18 mouse cellular contexts compared by ENCODE assay signal in genomic region chrX:77190863-77191262, GRCm38 (mm10).
DNase-seq lines count a peak whose midpoint lies in the region; ATAC-seq and TF ChIP-seq lines count a peak whose summit lies in the region.
"Had no signal": no experiment of that assay in that cellular context is flagged by ENCODE, and none has a peak within 500 bp of the region (broad histone marks: within the 10 kb centered on the region; RNA-seq: fewer than 3 reads in every experiment).

No protein-coding gene starts in this region.

- WGBS in heart, adult 2 months: 60% methylated on average over 1 of the region's 1 CpGs
- 54% methylated on average over 1 of the region's 1 CpGs for WGBS in liver, embryonic 12.5 days (ENCODE audit: insufficient replicate concordance)

- no peak for TF ChIP-seq EP300 in heart, adult 2 months (IDR thresholded peaks at IDR 0.05; ENCODE audit: insufficient read depth, low read depth, low read length)

- H3K4me1 ChIP-seq in heart, adult 2 months (ENCODE audit: control insufficient read depth, insufficient read depth, low read length): no peaks in the 10 kb centered on the region
- H3K4me1 ChIP-seq in liver, embryonic 12.5 days: no peaks in the 10 kb centered on the region
- H3K4me1 ChIP-seq: embryonic facial prominence, embryonic 13.5 days; heart, embryonic 15.5 days; hindbrain, embryonic 10.5 days; kidney, embryonic 15.5 days; midbrain, embryonic 15.5 days; stomach, embryonic 15.5 days had no signal

- H3K9me3 ChIP-seq in liver, embryonic 12.5 days (replicated peaks): no peaks in the 10 kb centered on the region
- H3K9me3 ChIP-seq: embryonic facial prominence, embryonic 13.5 days; heart, embryonic 15.5 days; hindbrain, embryonic 10.5 days; kidney, embryonic 15.5 days; midbrain, embryonic 15.5 days; stomach, embryonic 15.5 days had no signal

- intact Hi-C loops in heart, adult 2 months (cut with DNase I): no loop called here

- no peaks in the 10 kb centered on the region for H3K79me2 ChIP-seq in heart, adult 2 months (replicated peaks; ENCODE audit: control insufficient read depth, insufficient read depth, low read length)

- H3K9ac ChIP-seq in heart, adult 2 months (ENCODE audit: low read depth, low read length): no peak overlapping the region
- no peak overlapping the region for H3K9ac ChIP-seq in liver, embryonic 12.5 days
- H3K9ac ChIP-seq: embryonic facial prominence, embryonic 13.5 days; heart, embryonic 15.5 days; kidney, embryonic 15.5 days; lung, embryonic 14.5 days; midbrain, embryonic 15.5 days; stomach, embryonic 15.5 days had no signal

- TF ChIP-seq POLR2A in heart, adult 2 months (IDR thresholded peaks at IDR 0.05; ENCODE audit: insufficient read depth, low read depth, low read length): no peak

- no peak for TF ChIP-seq CTCF in heart, adult 2 months (IDR thresholded peaks at IDR 0.05)

- ATAC-seq in liver, embryonic 12.5 days: no peak
- ATAC-seq: midbrain, embryonic 15.5 days had no signal

- no peak overlapping the region for H3K4me3 ChIP-seq in heart, adult 2 months
- H3K4me3 ChIP-seq in liver, embryonic 12.5 days: no peak overlapping the region
- H3K4me3 ChIP-seq: embryonic facial prominence, embryonic 13.5 days; heart, embryonic 15.5 days; hindbrain, embryonic 10.5 days; kidney, embryonic 15.5 days; midbrain, embryonic 15.5 days; stomach, embryonic 15.5 days had no signal

- H3K36me3 ChIP-seq in heart, adult 2 months (ENCODE audit: control insufficient read depth, insufficient read depth, low read length): no peaks in the 10 kb centered on the region
- H3K36me3 ChIP-seq in liver, embryonic 12.5 days: no peaks in the 10 kb centered on the region
- H3K36me3 ChIP-seq: embryonic facial prominence, embryonic 13.5 days; heart, embryonic 15.5 days; hindbrain, embryonic 10.5 days; kidney, embryonic 15.5 days; midbrain, embryonic 15.5 days; stomach, embryonic 15.5 days had no signal

- no peak overlapping the region for H3K27ac ChIP-seq in heart, adult 2 months
- no peak overlapping the region for H3K27ac ChIP-seq in liver, embryonic 12.5 days
- H3K27ac ChIP-seq: embryonic facial prominence, embryonic 13.5 days; heart, embryonic 15.5 days; hindbrain, embryonic 10.5 days; kidney, embryonic 15.5 days; macrophage; midbrain, embryonic 15.5 days; stomach, embryonic 15.5 days had no signal

- peak; percentile 60 for DNase-seq in adrenal gland, adult 2 months
- no peak for DNase-seq in adrenal gland, adult 18-20 months (ENCODE audit: low spot score in 2 of 2)
- peak; percentile 4 for DNase-seq in layer of hippocampus, adult 11-12 months (ENCODE audit: low spot score)
- no peak for DNase-seq in layer of hippocampus, adult 9-11 months
- DNase-seq in 3T3-L1 (ENCODE audit: low read depth, low spot score): peak; percentile 31
- DNase-seq in brain, adult 2 months (ENCODE audit: low read depth, low spot score): peak; percentile 53
- DNase-seq in heart, adult 2 months: no peak
- DNase-seq: cerebellum, adult 18-20 months; lung, embryonic 14.5 days; thymus, postnatal 14 days had no signal

- H3K4me2 ChIP-seq in liver, embryonic 12.5 days: no peak overlapping the region
- H3K4me2 ChIP-seq: embryonic facial prominence, embryonic 13.5 days; heart, embryonic 15.5 days; kidney, embryonic 15.5 days; lung, embryonic 14.5 days; midbrain, embryonic 15.5 days; stomach, embryonic 15.5 days had no signal

- no peaks in the 10 kb centered on the region for H3K27me3 ChIP-seq in heart, adult 2 months (ENCODE audit: control insufficient read depth, insufficient read depth, low read length)
- no peaks in the 10 kb centered on the region for H3K27me3 ChIP-seq in liver, embryonic 12.5 days (replicated peaks)
- H3K27me3 ChIP-seq: embryonic facial prominence, embryonic 13.5 days; heart, embryonic 15.5 days; kidney, embryonic 15.5 days; midbrain, embryonic 15.5 days; stomach, embryonic 15.5 days had no signal

Comparison
In these comparisons a context has a peak if more than half of its experiments do, and no peak if none do; other contexts are left out.
1. DNase-seq: peak in adrenal gland, adult 2 months (single experiment), layer of hippocampus, adult 11-12 months (single experiment), 3T3-L1 (single experiment) and brain, adult 2 months (single experiment); none in adrenal gland, adult 18-20 months (0 of 2), layer of hippocampus, adult 9-11 months (single experiment) and heart, adult 2 months (0 of 2).